Mouse (Mus musculus): ENCODE results near the gene Sfxn4. TPM values are rescaled to one million over a fixed set of nuclear protein-coding genes. Genes with fewer than 3 reads are reported as not detected.
"Not testable (repeated sequence)": the region's sequence is repeated elsewhere in the genome, so short reads cannot be mapped to it uniquely, and the experiment has no call there.

Gene Sfxn4
- total RNA-seq (2021), result 10 to 100 TPM; 12.5 to 17.8 TPM
- long read RNA-seq, transcript Sfxn4-203 (14 exons, 1,309 nt), result major isoform, 8 of 9 reads
- long read RNA-seq, partial matches to known transcripts, result 0 of 9 reads
- long read RNA-seq, other reads (novel, unspliced or antisense), result 1 of 9 reads

DNA sequence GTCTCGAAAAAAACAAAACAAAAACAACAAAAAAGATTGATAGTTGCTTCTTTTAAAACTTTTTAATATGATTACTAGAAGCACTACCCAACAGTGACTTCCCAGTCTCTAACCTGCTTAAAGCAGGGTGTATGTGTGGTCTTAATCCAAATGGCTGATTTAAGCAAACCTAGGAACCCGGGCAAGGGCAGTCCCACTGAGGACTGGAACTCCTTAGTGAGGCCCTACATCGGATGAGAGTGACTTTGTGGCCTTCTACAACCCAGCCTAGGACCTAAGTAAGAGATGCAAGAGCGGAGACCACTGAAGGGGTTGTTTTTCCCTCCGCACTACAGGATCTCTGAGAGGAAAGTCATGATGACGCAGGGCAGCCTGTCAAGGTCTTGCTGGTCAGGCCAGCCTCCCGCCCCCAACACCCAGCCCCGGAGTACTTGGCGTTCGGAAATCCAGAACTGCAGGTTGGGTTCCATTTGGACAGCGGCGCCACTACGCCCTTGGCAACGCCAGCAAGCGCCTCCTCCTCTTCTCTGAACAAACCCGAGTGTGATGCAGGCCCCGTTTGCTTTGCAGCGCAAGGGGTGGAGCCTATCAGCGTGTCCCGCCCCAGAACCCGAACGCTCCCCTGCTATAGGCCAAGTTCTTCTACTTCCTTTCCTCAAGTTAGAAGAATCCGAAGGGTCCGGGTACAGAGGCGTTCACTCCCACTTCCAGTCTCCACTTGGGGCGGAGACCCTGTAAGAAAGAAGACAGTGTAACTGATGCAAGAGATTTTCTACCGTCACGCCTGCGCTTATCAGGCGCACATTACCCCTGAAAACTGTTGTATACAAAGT is at the start of gene Sfxn4:
Sfxn4 (minus strand) TSS at position 612 of the 833 bp plus-strand sequence.
- peak; percentile 90 to 95 for DNase-seq (ENCODE audit: low spot score in 2 of 2)

GRCm38 (mm10) chr19:60910304-60910703 is 49.0 kb upstream of the Sfxn4 start:
- DNase-seq (ENCODE audit: low spot score in 2 of 2), result no peak

GRCm38 (mm10) chr19:60905477-60905876 is 44.2 kb upstream of the Sfxn4 start:
- DNase-seq (ENCODE audit: low spot score in 2 of 2), result no peak

GRCm38 (mm10) chr19:60903971-60904370 is 42.7 kb upstream of the Sfxn4 start:
- no peak for DNase-seq (ENCODE audit: low spot score in 2 of 2)

GRCm38 (mm10) chr19:60903139-60903538 is 41.9 kb upstream of the Sfxn4 start:
- DNase-seq (ENCODE audit: low spot score in 2 of 2), result no peak

DNA sequence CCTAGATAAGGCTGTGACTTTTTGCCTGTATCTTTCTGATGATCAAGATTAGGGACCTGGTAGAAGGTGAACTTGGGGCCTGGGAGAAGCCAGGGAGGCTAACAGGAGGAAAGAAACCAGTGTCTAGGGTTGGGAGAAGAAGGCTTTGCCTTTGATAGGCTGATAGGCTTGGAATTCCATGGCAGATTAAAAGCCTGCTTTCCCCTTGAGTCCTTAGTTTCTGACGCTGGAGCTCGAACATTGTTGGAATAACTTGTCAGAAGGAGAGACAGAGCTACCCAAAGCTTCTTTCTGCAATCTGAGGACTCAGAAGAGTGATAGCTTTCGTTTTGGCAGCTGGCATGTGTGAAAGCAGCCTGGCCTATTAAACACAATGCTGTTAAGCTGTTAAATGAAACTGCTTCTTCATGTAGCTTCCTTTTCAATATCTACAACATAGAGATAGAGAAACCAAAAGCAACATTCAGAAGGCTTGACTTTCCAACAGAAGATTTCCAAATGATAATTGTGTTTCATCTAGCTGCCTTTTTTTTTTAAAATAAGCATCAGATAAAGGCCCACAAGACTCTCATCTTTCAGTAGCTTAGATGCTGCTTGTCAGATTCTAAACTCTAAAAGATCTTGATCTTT is 34.1 kb upstream of the Sfxn4 start:
- peak in 1 of 2 experiments; percentile 27 for DNase-seq (ENCODE audit: low spot score in 2 of 2)

- peak in 1 of 2 experiments; percentile 68 for DNase-seq (ENCODE audit: low spot score in 2 of 2)
Measured at GRCm38 (mm10) chr19:60891934-60892547, 30.8 kb upstream of the Sfxn4 start.

DNA sequence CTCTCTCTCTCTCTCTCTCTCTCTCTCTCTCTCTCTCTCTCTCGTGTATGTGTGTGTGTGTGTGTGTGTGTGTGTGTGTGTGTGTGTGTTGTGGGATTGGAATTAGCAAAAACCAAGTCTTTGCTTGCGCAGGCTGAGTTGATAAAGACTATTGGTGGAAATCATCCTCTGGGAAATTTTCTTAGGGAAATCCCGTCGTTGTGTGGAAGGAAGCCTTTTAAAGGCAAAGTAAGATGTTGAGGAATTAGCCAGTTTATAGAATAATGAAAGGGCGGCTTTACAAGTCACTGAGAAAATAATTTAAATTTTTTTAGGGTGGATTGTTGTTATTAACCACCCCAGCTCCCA is 29.8 kb upstream of the Sfxn4 start:
- no peak for DNase-seq (ENCODE audit: low spot score in 2 of 2)

GRCm38 (mm10) chr19:60890391-60891122 is 29.3 kb upstream of the Sfxn4 start:
- DNase-seq (ENCODE audit: low spot score in 2 of 2), result peak; percentile 35 to 72

GRCm38 (mm10) chr19:60889714-60890315 is 28.5 kb upstream of the Sfxn4 start, which contains the start of gene Grk5:
Gene Grk5, plus strand, starts transcription at chr19:60889749.
- peak; percentile 93 to 96 for DNase-seq (ENCODE audit: low spot score in 2 of 2)

DNA sequence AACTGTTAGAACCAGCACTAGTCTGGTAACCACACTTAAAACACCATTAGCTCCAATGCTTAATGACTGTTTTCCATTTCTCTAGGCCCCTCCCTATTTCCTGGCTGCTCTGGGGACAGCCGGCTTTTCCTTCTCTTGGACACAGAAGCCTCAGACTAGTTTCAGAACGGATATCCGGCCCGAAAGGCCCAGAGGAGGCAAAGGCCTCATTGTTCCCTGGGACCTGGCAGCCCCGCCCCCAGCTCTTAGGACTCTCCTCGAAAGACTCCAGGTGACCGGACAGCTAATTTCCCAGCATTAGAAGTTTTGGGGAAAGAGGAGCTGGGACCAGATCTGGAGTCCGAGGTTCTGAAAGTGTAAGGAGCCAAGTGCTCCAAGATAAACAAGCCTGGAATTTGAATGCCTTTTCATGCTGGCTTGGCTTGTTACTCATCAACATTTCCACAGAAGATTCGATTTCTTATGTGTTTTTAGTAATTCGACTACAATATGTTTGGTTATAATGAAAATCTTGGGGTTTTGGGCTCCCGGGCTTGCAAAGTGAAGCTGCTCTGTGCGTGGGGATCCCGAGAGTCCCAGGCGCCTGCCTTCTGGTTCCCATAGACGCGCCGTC is 27.9 kb upstream of the Sfxn4 start:
- DNase-seq (ENCODE audit: low spot score in 2 of 2), result peak in 1 of 2 experiments; percentile 16

DNA sequence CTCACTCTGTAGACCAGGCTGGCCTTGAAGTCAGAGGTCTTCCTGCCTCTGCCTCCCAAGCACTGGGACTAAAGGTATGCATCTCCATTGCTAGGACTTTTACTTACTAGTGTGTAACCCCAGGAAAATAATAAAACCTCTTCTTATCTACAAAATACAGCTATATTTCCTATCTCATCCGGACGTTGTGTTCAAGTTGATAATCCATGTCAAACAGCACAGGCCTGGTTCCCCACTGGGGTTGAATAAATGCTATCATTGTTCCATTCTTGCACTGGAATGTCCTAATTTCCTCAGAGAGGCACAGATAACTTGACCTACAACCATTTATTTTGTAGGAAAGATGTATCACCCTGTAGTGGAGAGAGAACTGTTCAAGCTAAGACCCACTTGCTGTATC is 26.4 kb upstream of the Sfxn4 start:
- no peak for DNase-seq (ENCODE audit: low spot score in 2 of 2)

GRCm38 (mm10) chr19:60883129-60883528 is 21.9 kb upstream of the Sfxn4 start:
- peak in 1 of 2 experiments; percentile 70 for DNase-seq (ENCODE audit: low spot score in 2 of 2)

DNA sequence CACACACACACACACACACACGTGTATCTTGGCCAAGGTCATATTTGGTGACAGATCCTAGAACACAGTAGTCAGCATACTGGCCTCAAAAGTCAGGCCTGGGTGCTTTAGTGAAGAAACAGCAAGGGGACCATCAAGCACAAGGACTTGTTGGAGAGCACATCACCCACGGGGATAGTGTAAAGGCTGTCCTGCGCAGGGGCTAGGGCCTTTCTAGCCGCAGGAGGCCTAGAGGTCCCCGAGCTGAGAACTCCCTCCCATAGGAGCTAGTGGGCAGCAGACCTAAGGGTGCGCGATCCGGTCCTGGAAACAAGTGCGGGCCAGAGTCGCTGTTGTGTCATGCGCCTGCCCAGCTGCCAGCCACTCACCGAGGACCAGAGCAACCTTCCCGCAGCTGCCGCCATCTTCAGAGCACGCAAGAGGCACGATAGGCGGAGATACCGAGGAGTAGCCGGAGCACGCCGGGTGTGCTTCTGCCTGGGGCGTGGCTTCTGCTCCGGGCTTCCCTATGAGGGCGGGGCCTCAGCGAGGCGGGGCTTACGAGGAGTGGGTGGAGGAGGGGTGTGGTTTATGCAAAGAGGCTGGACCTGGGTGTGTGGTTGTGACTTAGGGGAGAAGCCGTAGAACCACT is 12.9 kb upstream of the Sfxn4 start, which contains the start of gene Prdx3:
Prdx3 (minus strand) TSS at position 493 of the 631 bp plus-strand sequence.
- peak; percentile 95 to 96 for DNase-seq (ENCODE audit: low spot score in 2 of 2)

DNA sequence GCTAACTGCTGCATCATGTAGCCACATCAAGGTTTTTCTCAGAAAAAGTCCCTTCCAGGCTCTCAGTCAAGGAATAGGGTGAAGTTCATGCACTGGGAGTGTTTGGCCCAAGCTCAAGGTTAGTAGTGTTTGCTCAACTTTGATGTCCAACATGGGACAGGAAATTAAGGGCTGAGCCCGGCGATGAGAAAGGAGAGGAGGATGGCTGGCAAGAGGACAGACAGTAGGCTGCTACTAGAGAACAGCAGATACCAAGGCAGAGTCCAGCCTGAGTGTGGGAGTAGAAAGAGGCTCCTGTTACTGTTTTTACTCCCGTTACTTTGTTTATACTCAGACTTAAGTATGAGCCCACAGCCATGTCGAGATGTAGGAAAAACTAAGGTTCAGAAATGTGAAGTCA is 12.2 kb upstream of the Sfxn4 start:
- peak in 1 of 2 experiments; percentile 14 for DNase-seq (ENCODE audit: low spot score in 2 of 2)

- DNase-seq (ENCODE audit: low spot score in 2 of 2), result no peak
Measured at GRCm38 (mm10) chr19:60872272-60872671, 11.0 kb upstream of the Sfxn4 start.

DNA sequence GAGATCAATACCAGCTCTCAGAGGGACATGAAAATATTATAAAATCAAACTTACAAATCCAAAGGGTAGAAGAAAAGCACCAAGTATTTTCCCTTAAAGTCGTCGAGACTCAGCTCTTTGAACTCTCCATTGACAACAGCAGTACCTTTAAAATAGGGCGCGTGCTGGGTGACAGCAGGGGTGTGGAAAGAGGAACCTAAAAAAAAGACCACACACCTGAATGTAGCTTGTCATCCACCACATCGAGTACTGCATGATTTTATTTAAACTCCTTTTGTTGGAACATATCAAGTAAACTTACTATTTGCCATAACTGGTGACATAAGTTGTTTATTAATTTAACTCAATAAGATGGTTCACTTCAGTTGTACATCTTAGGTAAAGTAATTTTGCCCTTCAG is 10.1 kb upstream of the Sfxn4 start:
- DNase-seq (ENCODE audit: low spot score in 2 of 2), result no peak

GRCm38 (mm10) chr19:60870489-60870888 is 9.2 kb upstream of the Sfxn4 start:
- DNase-seq (ENCODE audit: low spot score in 2 of 2), result no peak

- not testable (repeated sequence) for DNase-seq (ENCODE audit: low spot score in 2 of 2)
Measured at GRCm38 (mm10) chr19:60866169-60866568, 4.9 kb upstream of the Sfxn4 start.

- DNase-seq (ENCODE audit: low spot score in 2 of 2), result no peak
Measured at GRCm38 (mm10) chr19:60845731-60846130, 15.5 kb downstream of the Sfxn4 start.

All from layer of hippocampus, adult 18-20 months (tissue).